Mouse (Mus musculus): ENCODE measurements around the gene D430042O09Rik. TPM values are rescaled to one million over a fixed set of nuclear protein-coding genes. Genes with fewer than 3 reads are reported as not detected.

D430042O09Rik gene
- total RNA-seq, 4 experiments from 2014 or later: 24.0 to 41.3 (median 37.3) TPM

- DNase-seq (ENCODE audit: low spot score in 2 of 2): no peak
These were observed 82.4 kb downstream of the D430042O09Rik start for GRCm38 (mm10) chr7:125790039-125790438.

- no peak for DNase-seq (ENCODE audit: low spot score in 2 of 2)
These were observed 98.9 kb downstream of the D430042O09Rik start for GRCm38 (mm10) chr7:125806571-125806970.

GRCm38 (mm10) chr7:125808210-125808609 lies 100.5 kb downstream of the D430042O09Rik start:
- no peak for DNase-seq (ENCODE audit: low spot score in 2 of 2)

- no peak for DNase-seq (ENCODE audit: low spot score in 2 of 2)
These were observed 105.0 kb downstream of the D430042O09Rik start for GRCm38 (mm10) chr7:125812721-125813120.

GRCm38 (mm10) chr7:125815733-125816132 lies 108.0 kb downstream of the D430042O09Rik start:
- no peak for DNase-seq (ENCODE audit: low spot score in 2 of 2)

GRCm38 (mm10) chr7:125818301-125818712 lies 110.6 kb downstream of the D430042O09Rik start:
- DNase-seq (ENCODE audit: low spot score in 2 of 2): no peak

- DNase-seq (ENCODE audit: low spot score in 2 of 2): no peak
These were observed 112.5 kb downstream of the D430042O09Rik start for GRCm38 (mm10) chr7:125820233-125820632.

GRCm38 (mm10) chr7:125826425-125826824 lies 118.7 kb downstream of the D430042O09Rik start:
- DNase-seq (ENCODE audit: low spot score in 2 of 2): no peak

GRCm38 (mm10) chr7:125826887-125827286 lies 119.2 kb downstream of the D430042O09Rik start:
- DNase-seq (ENCODE audit: low spot score in 2 of 2): no peak

GRCm38 (mm10) chr7:125827420-125827819 lies 119.7 kb downstream of the D430042O09Rik start:
- no peak for DNase-seq (ENCODE audit: low spot score in 2 of 2)

GRCm38 (mm10) chr7:125828561-125828960 lies 120.9 kb downstream of the D430042O09Rik start:
- no peak for DNase-seq (ENCODE audit: low spot score in 2 of 2)

- no peak for DNase-seq (ENCODE audit: low spot score in 2 of 2)
These were observed 121.5 kb downstream of the D430042O09Rik start for GRCm38 (mm10) chr7:125829121-125829666.

- no peak for DNase-seq (ENCODE audit: low spot score in 2 of 2)
These were observed 125.1 kb downstream of the D430042O09Rik start for GRCm38 (mm10) chr7:125832767-125833166.

GRCm38 (mm10) chr7:125833471-125833870 lies 125.8 kb downstream of the D430042O09Rik start:
- no peak for DNase-seq (ENCODE audit: low spot score in 2 of 2)

GRCm38 (mm10) chr7:125838078-125838742 lies 130.5 kb downstream of the D430042O09Rik start:
- no peak for DNase-seq (ENCODE audit: low spot score in 2 of 2)

- DNase-seq (ENCODE audit: low spot score in 2 of 2): no peak
These were observed 137.9 kb downstream of the D430042O09Rik start for GRCm38 (mm10) chr7:125845611-125846010.

- no peak for DNase-seq (ENCODE audit: low spot score in 2 of 2)
These were observed 139.3 kb downstream of the D430042O09Rik start for GRCm38 (mm10) chr7:125846866-125847527.

- no peak for DNase-seq (ENCODE audit: low spot score in 2 of 2)
These were observed 139.8 kb downstream of the D430042O09Rik start for GRCm38 (mm10) chr7:125847528-125847866.

GRCm38 (mm10) chr7:125859564-125859963 lies 151.9 kb downstream of the D430042O09Rik start:
- no peak for DNase-seq (ENCODE audit: low spot score in 2 of 2)

- DNase-seq (ENCODE audit: low spot score in 2 of 2): no peak
These were observed 152.7 kb downstream of the D430042O09Rik start for GRCm38 (mm10) chr7:125860421-125860820.

- no peak for DNase-seq (ENCODE audit: low spot score in 2 of 2)
These were observed 156.3 kb downstream of the D430042O09Rik start for GRCm38 (mm10) chr7:125864026-125864425.

- DNase-seq (ENCODE audit: low spot score in 2 of 2): no peak
These were observed 157.5 kb downstream of the D430042O09Rik start for GRCm38 (mm10) chr7:125865234-125865633.

GRCm38 (mm10) chr7:125868570-125868969 lies 160.9 kb downstream of the D430042O09Rik start:
- no peak for DNase-seq (ENCODE audit: low spot score in 2 of 2)
